Mouse (Mus musculus) olfactory bulb, adult 2 months (tissue): Measurements from ENCODE around the gene Rybp.

ENCODE experiments used
- CTCF ChIP-seq: fragments of 200-500 bp; IDR thresholded peaks from 2 replicates; pipeline ENCODE4 v1.5.1; 2012; ENCODE audit warnings: low read depth, mild to moderate bottlenecking, low read length, moderate library complexity; ENCODE audit not compliant: insufficient read depth
- POLR2A ChIP-seq: fragments of 200-500 bp; IDR thresholded peaks from 2 replicates; pipeline ENCODE4 v1.6.1; 2012; ENCODE audit warnings: mild to moderate bottlenecking, low read depth, low read length, moderate library complexity; ENCODE audit not compliant: insufficient read depth

GRCm38 (mm10) chr6:100188883-100189743 lies 98.2 kb downstream of the Rybp start:
- no peak for TF ChIP-seq POLR2A
- no peak for TF ChIP-seq CTCF
